Mouse (Mus musculus) left cerebral cortex, postnatal 4 days (tissue): Measurements from ENCODE around the gene Gm6164. TPM values are rescaled to one million over a fixed set of nuclear protein-coding genes. Genes with fewer than 3 reads are reported as not detected.
"Not testable (repeated sequence)": the region's sequence is repeated elsewhere in the genome, so short reads cannot be mapped to it uniquely, and the experiment has no call there.

Source experiments
- DNase-seq: peaks from one replicate; pipeline ENCODE4 v3.0.0-alpha.2; 2022
- intact Hi-C: fragments of 180-260 bp; cut with DNase I; formaldehyde crosslinking; loops from one replicate; pipeline ENCODE4 v1.15.1; 2025
- total RNA-seq, 2 experiments: library from RNA; stranded (reverse); gene quantifications; 2 replicates each; pipeline ENCODE4 v1.2.3; 2021

Gm6164 gene
- not detected for total RNA-seq

GRCm38 (mm10) chr7:20205507-20205906 lies at the start of gene Gm6164:
Gene Gm6164, minus strand, starts transcription at chr7:20205607.
- intact Hi-C loops, DNase-seq: not testable (repeated sequence)

- DNase-seq, intact Hi-C loops: not testable (repeated sequence)
These were observed 28.3 kb upstream of the Gm6164 start, which contains the start of gene Gm4498 for GRCm38 (mm10) chr7:20233728-20234127. Gene Gm4498, minus strand, starts transcription at chr7:20233828.

- DNase-seq, intact Hi-C loops: not testable (repeated sequence)
These were observed 12.0 kb downstream of the Gm6164 start, which contains the start of gene Vmn1r95 for GRCm38 (mm10) chr7:20193410-20193809. Gene Vmn1r95, plus strand, starts transcription at chr7:20193710.

- intact Hi-C loops, DNase-seq: not testable (repeated sequence)
These were observed 37.1 kb downstream of the Gm6164 start, which contains the start of gene Vmn1r94 for GRCm38 (mm10) chr7:20168277-20168676. Gene Vmn1r94, minus strand, starts transcription at chr7:20168377.

Other genes starting within 250 kb of the Gm6164 start
- gene Ceacam20, start 240.2 kb downstream of the Gm6164 start, total RNA-seq, result not detected
- gene Nlrp9b, start 214.1 kb downstream of the Gm6164 start, total RNA-seq, result not detected
- not detected for gene Vmn1r91, start 105.9 kb downstream of the Gm6164 start, total RNA-seq
- gene Gm16442, start 83.0 kb downstream of the Gm6164 start, total RNA-seq, result not detected
- not detected for gene Vmn1r93, start 66.5 kb downstream of the Gm6164 start, total RNA-seq
- gene Vmn1r94, start 37.2 kb downstream of the Gm6164 start, total RNA-seq, result not detected
- not detected for gene Vmn1r95, start 11.9 kb downstream of the Gm6164 start, total RNA-seq
- gene Gm4498, start 28.2 kb upstream of the Gm6164 start, total RNA-seq, result not detected
- gene Gm5890, start 57.2 kb upstream of the Gm6164 start, total RNA-seq, result not detected
- not detected for gene Gm4133, start 128.5 kb upstream of the Gm6164 start, total RNA-seq
- not detected for gene Gm5728, start 169.8 kb upstream of the Gm6164 start, total RNA-seq
- not detected for gene Vmn1r100, start 212.3 kb upstream of the Gm6164 start, total RNA-seq
- gene Vmn1r101, start 237.0 kb upstream of the Gm6164 start, total RNA-seq, result not detected